Mouse (Mus musculus) cerebellum, adult 11 months (tissue): ENCODE measurements at regions not wholly inside any gene's neighbourhood (a gene's known extent, or its start where the extent isn't known, plus 50 kb on each side); places are given as distances from the start of the nearest gene placed in this dataset.

ENCODE experiments used
- DNase-seq: peaks from one replicate; pipeline ENCODE4 v3.0.0; 2022

DNA sequence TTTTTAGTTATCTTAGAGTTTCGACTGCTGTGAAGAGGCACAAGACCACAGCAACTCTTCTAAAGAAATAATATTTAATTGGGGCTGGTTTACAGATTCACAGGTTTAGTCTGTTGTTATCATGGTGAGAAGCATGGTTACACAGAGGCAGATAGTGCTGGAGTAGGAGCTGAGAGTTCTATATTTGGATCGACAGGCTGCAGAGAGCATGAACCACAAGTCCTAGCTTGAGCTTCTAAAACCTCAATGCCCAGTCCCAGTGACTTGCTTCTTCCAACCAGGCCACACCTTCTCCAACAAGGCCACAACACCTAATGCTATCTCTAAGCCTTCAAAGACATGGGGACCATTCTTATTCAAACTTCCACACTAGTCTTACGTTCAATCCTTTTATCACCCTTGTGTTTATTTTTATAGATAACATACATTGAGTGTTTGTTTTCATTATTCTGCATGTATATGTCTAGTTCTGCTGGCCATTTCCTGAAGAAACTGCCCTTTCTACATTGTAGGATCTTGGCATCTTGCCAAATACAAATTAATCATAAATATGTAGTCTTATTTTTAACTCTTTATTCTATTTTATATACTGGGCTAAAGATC, 452.8 kb upstream of the Dmac1 start:
- DNase-seq: no peak

DNA sequence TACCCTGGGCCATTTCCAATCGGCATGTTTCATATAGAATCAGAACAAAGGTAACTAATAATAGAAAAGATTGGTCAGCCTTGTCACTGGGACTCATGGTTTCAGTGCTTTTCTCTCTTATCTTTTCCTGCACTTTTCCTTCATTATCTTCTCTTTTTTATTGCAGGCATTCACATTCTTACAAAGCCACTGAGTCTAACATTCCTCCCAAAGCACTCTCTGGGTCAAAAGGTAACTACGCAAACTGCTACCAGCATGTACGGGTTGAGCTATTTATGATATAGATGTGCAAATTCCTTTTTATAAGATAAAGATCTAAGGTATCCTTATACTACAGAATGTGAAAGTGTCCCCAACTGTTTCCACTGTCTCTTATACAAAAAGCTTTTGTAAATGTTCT, 436.5 kb upstream of the Dmac1 start:
- DNase-seq: no peak

DNA sequence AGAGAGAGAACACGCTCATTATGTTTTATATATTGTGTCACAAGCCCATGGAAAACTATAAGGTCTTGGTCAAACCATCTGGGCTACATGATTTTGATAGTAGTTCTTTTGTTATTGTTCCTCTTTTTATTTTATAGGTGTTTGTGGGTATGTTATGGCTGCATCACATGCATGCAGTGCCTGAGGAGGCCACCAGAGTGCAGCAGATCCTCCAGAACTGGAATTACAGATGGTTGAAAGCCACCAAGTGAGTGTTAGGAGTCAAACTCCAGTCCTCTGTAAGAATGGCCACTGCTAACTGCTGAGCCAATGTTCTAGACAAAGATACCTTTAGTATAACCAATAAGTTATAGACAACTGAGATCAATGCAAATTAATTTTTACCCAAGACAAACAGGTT, 435.9 kb upstream of the Dmac1 start:
- DNase-seq: no peak

DNA sequence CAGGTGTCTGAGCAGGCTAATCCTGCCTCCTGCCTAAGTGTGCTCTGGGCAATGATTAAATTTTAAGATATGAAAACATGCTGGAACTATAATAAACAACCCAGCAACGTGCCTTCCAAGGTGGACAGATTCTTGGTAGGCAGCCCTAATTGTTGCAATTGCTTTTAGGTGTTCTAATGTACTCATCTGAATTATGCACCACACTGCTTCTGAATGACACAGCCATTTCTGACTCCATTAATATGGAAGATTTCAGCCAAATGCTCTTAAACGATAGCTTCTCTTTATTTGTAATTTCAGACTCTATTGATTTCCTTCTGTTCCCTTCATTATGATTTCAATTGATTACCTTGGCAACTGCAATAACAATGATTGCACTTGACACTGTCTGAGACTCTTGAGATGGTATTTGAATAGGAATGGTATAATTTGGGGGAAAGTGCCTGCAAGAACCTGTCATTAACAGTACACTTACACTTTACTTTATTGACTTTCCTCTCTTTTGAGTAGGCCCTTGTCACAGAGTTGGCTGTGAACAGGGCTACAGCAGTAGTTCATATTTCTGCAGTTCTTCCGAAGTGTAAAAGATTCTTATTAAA, 422.8 kb upstream of the Dmac1 start:
- no peak for DNase-seq

DNA sequence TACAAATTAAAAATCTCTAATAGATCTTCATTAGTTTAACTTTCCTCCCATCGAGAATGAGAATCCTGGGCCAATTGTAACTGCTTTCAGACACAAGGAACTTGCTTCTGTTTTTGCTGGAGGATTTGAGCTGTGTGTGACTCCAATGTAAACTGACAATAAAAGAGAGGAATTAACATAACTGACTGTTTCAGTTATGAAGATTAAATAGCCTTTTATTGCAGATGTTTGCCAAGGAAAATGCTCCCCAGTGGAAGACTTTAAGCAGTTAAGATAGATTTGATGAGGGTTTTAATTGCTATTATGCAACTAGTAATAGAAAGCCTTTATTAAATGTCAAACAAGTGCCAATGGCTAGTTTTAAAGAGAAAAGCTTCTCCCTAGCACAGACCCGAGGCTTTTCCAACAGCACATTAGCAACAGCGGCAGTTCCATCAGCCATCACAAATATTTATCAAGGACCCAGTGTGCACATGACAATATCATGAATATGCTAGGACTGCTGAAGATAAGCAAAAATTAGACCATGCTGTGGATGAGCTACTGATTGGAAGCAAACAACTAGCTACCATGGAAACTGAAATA, 398.6 kb upstream of the Dmac1 start:
- no peak for DNase-seq

DNA sequence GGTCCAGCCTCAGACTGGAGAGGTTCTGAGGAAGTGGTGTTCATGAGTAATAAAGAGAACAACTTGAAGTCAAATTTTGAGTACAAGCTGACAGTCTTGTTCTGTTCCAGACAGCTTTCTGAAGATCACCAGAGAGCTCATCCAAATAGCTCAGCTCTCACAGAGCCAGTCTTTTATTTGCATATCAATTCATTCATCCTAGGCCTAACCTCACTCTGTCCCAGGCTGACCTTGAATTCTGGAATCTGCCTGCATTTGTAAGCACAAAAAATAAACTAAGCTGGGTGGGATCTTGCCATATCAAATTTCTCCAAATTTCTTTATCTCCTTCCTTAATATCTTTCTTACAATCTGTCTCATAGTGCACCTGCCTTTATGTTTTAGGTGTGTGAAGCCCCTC, 362.9 kb upstream of the Dmac1 start:
- DNase-seq: no peak

DNA sequence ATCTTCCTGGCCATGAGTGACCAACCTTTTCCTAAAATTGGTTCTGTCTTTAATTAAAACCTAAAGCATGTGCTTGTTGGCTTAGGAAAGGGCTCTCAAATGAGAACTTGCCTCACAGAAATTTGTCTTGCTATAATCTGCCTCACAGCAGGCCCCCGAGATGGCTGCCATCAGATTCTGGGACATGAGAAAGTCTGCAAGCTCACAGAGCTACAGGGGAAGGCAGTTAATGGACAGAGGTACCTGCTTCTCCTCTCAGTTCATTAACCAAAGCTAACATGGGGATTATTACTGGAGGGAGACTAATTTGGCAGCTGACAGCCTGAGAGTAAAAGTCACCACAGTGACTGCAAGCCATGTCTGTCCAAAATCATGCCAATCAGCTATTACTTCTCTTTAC, 358.5 kb upstream of the Dmac1 start:
- DNase-seq: peak; percentile 5

DNA sequence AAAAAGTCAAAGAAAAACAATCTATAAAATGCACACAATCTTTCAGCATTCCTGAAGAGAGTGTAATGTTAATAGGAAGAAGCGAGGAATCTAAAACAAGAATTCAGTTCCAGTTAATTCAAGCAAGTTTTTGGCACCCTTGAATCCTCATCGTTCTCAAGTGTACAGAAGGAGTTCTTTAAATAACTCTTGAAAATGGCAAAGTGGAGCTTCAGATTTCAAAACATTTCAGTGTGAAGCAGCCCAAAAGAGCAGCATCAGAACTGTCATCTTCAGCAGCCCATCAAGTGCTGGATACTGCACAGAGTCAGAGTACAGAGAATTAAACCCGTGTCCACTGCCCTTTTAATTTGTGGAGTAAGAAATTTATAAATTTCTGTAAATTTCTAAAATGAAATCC, 311.8 kb upstream of the Dmac1 start:
- DNase-seq: no peak

DNA sequence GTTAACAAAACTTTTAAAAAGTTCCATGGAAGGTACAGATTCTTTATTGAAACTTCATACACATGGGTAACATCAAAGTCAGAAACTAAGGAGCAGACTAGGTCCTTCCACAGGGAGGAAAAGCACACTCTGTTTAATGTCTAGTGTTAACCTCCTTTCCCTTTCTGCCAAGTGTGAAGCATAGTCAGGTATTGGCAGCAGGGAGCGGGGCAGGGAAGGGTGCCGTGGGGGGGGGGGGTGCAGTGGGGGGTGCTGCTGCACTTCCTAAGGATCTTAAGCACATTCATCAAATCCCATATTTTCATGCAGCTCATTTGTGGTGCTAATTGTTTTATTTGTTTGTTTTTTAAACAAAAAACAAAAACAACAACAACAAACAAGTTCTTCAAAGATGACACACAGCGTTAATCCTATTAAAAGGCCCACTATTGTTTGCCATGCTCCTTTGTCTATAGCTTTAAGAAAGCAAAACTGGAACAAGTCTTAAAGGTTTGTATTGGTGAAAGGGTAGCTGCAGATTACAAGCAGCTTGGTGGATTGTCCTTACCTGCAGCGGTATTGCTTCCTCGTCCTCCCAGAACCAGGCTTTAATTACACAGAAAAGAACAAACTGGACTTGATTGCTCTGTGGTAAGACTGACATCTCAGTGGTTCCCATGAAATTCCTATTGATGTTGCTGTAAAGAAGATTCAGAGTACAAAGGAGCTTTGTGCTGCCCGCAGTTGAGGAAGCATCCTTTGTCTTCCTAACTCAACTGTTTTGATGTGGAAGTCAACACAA, 310.2 kb upstream of the Dmac1 start:
- DNase-seq: no peak

DNA sequence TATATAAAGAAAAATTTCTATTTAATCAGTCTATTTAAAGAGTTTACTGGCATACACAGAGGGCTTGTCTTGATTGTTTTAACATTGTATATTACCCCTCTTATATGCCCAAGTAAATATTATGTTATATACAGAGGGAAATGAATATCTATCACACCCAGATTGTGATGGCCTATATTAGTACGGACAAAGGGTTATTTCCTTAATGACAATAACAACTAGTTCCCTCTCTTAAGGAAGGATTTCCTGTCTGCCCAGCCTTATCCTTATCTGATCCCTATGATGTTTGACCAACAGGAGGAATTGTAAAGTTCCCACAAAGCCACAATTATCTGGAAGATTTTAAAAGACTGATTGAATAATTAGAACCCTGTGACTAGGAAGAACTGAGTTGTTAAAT, 301.8 kb upstream of the Dmac1 start:
- DNase-seq: no peak

DNA sequence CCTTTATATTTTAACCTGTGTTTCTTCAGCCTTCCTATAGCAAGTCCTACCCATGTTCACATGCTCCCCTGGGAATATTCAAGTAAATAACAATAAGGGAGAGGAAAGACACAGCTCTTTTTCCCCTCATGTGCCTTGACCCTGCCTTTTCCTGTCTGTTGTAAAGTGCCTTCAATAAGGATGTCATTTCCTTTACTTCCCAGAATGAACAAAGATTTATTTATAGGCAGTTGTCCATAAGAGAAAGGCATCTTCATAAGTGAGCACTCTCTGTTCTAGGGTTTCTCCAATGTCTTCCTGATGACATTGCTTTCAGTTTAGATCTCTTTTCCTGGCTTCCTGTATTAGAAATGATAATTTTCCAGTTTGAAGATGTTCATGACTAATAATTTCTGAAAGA, 294.5 kb upstream of the Dmac1 start:
- no peak for DNase-seq

DNA sequence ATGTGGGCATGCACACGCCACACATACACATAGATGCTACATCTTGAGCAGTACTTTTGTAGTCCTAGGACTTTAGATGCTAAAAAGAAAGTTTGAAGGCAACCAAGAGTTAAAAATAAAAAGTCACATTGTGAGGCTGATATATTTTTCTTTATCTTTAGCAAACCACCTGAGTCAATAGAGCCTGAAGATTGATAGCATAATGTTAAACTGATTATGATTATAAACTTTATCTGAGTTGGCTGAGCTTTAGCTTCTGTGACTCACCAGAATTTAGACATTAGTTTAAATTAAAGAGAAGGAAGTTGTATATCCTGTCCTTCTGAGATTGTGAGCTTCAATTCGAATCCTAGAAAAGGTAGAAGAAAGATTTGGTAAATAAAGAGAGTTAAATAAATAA, 289.5 kb upstream of the Dmac1 start:
- no peak for DNase-seq

DNA sequence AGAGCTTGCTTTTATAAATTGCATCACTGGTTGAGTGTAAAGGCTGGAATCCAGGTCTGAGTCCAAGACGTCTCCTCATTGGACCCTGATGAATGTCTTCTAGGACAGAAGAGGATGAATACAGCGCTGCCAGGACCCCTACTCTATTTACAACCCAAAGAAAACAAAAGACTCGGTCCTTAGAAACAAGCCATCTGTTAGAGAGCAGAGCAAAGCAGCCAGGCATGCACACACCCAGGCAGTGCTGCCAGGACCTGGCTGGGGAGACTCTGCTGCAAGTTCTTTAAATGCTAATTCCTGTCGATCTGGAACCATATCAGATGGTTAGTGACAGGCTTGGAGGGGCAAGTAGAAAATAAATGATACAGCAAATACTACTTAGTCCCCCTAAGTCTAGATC, 284.4 kb upstream of the Dmac1 start:
- DNase-seq: peak; percentile 15

DNA sequence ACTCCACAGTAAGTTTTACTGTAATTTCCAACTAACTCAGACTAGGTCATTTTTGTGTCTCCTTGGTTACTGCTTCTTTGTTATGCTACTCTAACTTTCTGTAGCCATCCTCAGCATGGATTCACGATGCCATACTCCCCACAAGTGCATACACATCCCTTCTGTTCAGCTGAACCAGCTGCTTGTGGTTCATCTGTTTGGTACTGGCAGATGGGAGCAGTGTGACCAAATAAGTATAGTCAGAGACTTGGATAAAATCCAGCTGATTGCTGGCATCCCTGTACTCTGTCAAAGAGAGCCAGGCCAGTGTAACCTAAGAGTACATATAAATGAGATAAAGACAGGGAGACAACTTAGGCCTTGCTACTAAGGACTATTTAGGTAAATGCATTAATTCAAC, 283.7 kb upstream of the Dmac1 start:
- DNase-seq: peak; percentile 4

DNA sequence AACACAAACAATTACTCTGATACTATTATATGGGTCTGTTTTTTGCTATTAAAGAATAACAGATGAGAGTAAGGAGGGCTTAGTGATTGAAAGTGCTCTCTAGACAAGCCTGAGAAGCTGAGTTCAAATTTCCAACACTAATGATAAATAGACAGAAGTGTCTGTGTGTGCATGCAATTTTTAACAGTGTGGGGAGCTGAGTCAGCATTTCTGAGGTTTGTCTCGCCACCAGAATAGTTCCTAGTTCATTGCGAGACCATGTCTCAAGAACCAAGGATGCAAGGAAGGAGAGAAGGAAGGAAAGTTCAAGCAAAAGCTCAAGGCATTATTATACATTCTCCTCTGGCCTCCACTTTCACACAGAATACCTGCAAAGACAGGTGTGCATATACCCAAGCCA, 259.7 kb upstream of the Dmac1 start:
- DNase-seq: no peak

DNA sequence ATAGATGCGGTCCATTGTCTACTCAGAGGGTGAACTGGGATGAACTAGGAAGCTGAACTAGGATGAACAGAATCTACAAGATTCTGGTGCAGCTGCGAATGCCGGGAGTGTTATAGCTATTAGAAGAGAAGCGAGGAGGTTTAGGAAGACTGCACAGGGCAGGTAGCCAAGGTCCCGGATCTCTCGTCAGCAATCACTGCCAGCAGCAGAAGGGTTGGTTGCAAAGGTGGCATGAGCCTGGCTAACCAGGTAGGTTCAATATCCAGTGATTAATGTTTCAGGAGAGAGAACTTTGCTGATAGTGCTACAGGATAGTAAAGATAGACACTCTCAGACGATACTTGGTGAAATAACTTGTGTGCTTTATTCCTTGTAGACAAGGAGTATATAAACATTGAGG, 257.0 kb upstream of the Dmac1 start:
- no peak for DNase-seq

DNA sequence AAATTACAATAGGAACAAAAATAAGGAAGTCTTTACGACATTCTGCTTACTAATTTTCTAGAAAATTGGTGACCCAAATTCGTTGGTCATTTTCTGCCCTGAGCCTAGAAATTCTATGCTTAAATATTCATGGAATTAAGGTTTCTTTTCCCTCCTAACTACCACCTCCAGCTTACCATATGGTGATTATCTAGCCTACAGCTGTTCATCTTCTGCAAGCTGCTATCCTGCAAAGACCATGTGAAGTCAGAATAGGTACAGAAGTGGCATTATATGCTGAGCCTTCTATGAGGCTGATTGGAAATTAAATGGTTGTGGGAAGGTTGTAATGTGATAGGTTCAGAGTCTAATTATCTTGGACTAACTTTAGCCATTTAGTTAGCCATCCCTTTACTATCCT, 251.5 kb upstream of the Dmac1 start:
- DNase-seq: no peak

DNA sequence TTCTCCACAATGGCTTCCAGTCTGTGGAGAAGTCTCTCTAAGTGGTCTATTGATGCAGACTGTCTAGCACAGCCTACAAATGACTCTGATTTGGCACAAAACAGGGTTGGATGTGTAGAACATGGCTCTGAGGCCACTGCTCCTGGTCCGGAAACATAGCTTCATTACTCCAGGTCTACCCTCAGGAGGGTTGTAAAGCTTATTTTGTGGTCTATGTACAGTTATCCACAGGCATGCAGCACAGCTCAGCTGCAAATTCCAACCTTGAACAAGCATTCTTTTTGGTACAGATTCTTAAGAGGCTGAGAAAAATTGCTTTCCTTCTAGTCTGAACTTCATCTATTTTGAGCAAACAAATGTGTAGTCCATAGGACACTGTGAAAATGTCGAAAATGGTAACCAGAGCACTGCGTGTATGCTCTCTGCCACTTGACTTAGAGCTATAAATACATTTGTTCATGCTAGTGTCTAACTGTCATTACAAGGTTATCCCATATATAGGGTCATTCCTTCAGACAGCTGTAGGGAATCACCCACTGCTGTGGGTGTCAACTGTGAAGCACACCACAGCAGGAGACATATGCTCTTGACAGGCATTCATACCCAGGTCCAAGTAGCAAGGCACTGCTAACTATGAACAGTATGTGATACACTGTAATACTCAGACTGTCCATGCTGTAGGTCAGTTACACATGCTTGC, 239.5 kb upstream of the Dmac1 start:
- no peak for DNase-seq
